Mouse (Mus musculus) heart, postnatal 4 days (tissue): ENCODE results near the gene Gapdh. TPM values are rescaled to one million over a fixed set of nuclear protein-coding genes. Genes with fewer than 3 reads are reported as not detected.

Experiments used
- microRNA-seq, 2 experiments: library from miRNA; unstranded; fragments of <30 nt; microRNA quantifications; one replicate each; pipeline ENCODE4 v1.2.0; 2021 to 2022
- total RNA-seq, 2 experiments: library from RNA; stranded (reverse); gene quantifications; 2 replicates each; pipeline ENCODE4 v1.2.3; 2021

Gene Gapdh
- total RNA-seq, 2 experiments from 2014 or later = 3,371 to 3,611 TPM

Small RNA genes within 50 kb of the gene (microRNA-seq; reads per million reads assigned to microRNA genes)
- gene Mir3098 = 1.8 to 2.8 reads per million in 2 experiments

Other genes starting within 250 kb of the Gapdh start
- gene Ptms, start 246.4 kb downstream of the Gapdh start, total RNA-seq = 100 to 1,000 TPM; 549 to 587 TPM
- gene Mlf2, start 235.1 kb downstream of the Gapdh start, total RNA-seq = 100 to 1,000 TPM; 237 to 239 TPM
- 100 to 1,000 TPM; 107 to 110 TPM for gene Cops7a, start 200.9 kb downstream of the Gapdh start, total RNA-seq
- gene Pianp, start 169.8 kb downstream of the Gapdh start, total RNA-seq = 1 to 10 TPM in 1 of 2 experiments, under 1 TPM in 1; 0.69 to 1.5 TPM
- 10 to 100 TPM; 28.5 to 30.7 TPM for gene Zfp384, start 157.3 kb downstream of the Gapdh start, total RNA-seq
- 10 to 100 TPM; 40.8 to 43.6 TPM for gene Ing4, start 126.7 kb downstream of the Gapdh start, total RNA-seq
- gene Acrbp, start 116.8 kb downstream of the Gapdh start, total RNA-seq = 1 to 10 TPM; 1.7 to 3.2 TPM
- gene Lpar5, start 98.5 kb downstream of the Gapdh start, total RNA-seq = not detected
- 100 to 1,000 TPM; 202 to 210 TPM for gene Chd4, start 70.5 kb downstream of the Gapdh start, total RNA-seq
- gene Nop2, start 34.6 kb downstream of the Gapdh start, total RNA-seq = 10 to 100 TPM; 24.4 to 25.3 TPM
- gene Iffo1, start 21.2 kb downstream of the Gapdh start, total RNA-seq = 10 to 100 TPM; 18.0 to 18.6 TPM
- gene Ncapd2, start 25.2 kb upstream of the Gapdh start, total RNA-seq = 100 to 1,000 TPM; 101 to 111 TPM
- gene Mrpl51, start 25.3 kb upstream of the Gapdh start, total RNA-seq = 100 to 1,000 TPM; 248 to 271 TPM
- 1 to 10 TPM; 7.3 to 8.8 TPM for gene Vamp1, start 49.1 kb upstream of the Gapdh start, total RNA-seq
- 1 to 10 TPM; 3.3 to 3.6 TPM for gene Tapbpl, start 65.4 kb upstream of the Gapdh start, total RNA-seq
- gene Cd27, start 70.5 kb upstream of the Gapdh start, total RNA-seq = under 1 TPM; 0.38 to 0.41 TPM
- gene Tuba3a, start 119.6 kb upstream of the Gapdh start, total RNA-seq = not detected
- gene Ltbr, start 147.4 kb upstream of the Gapdh start, total RNA-seq = 10 to 100 TPM; 49.2 to 53.7 TPM
- gene Scnn1a, start 154.2 kb upstream of the Gapdh start, total RNA-seq = 1 to 10 TPM in 1 of 2 experiments, under 1 TPM in 1; 0.83 to 1.1 TPM
- gene Tnfrsf1a, start 182.9 kb upstream of the Gapdh start, total RNA-seq = 10 to 100 TPM; 63.3 to 65.2 TPM
- gene Plekhg6, start 214.3 kb upstream of the Gapdh start, total RNA-seq = not detected